Mouse (Mus musculus) CH12.LX (cell line): Measurements from ENCODE around the gene Prlh. TPM values are rescaled to one million over a fixed set of nuclear protein-coding genes. Genes with fewer than 3 reads are reported as not detected.

ENCODE experiments used
- DNase-seq: peaks from one replicate; pipeline ENCODE4 v3.0.0-alpha.2; 2013; ENCODE audit errors: extremely low read depth
- H3K27ac ChIP-seq: 2 replicates; pipeline ENCODE4 v1.5.1; 2012; ENCODE audit warnings: low read depth, mild to moderate bottlenecking, control low read depth, moderate library complexity; ENCODE audit not compliant: insufficient read depth
- H3K27me3 ChIP-seq: replicated peaks from 2 replicates; pipeline ENCODE3; 2012; ENCODE audit warnings: inconsistent platforms
- H3K36me3 ChIP-seq, 2 experiments: replicated peaks in 1 of 2; 2 replicates each; pipeline versions ENCODE3 to v1.6.1; 2012; ENCODE audit warnings: inconsistent platforms in 1 of 2, low read length in 1 of 2, mild to moderate bottlenecking in 1 of 2, mixed read lengths in 1 of 2, moderate library complexity in 1 of 2; ENCODE audit not compliant: control insufficient read depth in 1 of 2, insufficient read depth in 1 of 2
- H3K4me1 ChIP-seq, 2 experiments: 2 replicates each; pipeline ENCODE4 v1.6.1; 2012; ENCODE audit warnings: inconsistent platforms in 1 of 2, moderate library complexity in 1 of 2; ENCODE audit not compliant: insufficient read depth in 2 of 2, control insufficient read depth in 1 of 2
- H3K4me2 ChIP-seq: 2 replicates; pipeline ENCODE4 v1.6.1; 2012; ENCODE audit warnings: low read depth, mild to moderate bottlenecking, control low read depth; ENCODE audit not compliant: poor library complexity, insufficient read depth, severe bottlenecking
- H3K4me3 ChIP-seq, 3 experiments: fragments of 150-350 bp in 1 of 3; sonication (generic) in 1 of 3; replicated peaks in 1 of 3; 2 replicates each; pipeline versions ENCODE3 to v1.5.1; 2011 to 2012; ENCODE audit warnings: low read depth in 2 of 3, low read length in 2 of 3, mild to moderate bottlenecking in 2 of 3, moderate library complexity in 2 of 3, control low read depth in 1 of 3, improper control_type of control experiment in 1 of 3, inconsistent platforms in 1 of 3, mixed read lengths in 1 of 3; ENCODE audit not compliant: poor library complexity in 1 of 3
- H3K79me2 ChIP-seq: replicated peaks from 2 replicates; pipeline ENCODE4 v1.6.1; 2012; ENCODE audit warnings: mild to moderate bottlenecking, moderate library complexity; ENCODE audit not compliant: control insufficient read depth, poor library complexity, insufficient read depth, severe bottlenecking; ENCODE audit errors: extremely low read depth
- H3K9ac ChIP-seq: 2 replicates; pipeline ENCODE4 v1.6.1; 2012; ENCODE audit warnings: low read depth, mild to moderate bottlenecking, control low read depth, moderate library complexity; ENCODE audit not compliant: insufficient read depth
- H3K9me3 ChIP-seq: replicated peaks from 2 replicates; pipeline ENCODE3; 2012; ENCODE audit warnings: low read length, inconsistent platforms, mixed read lengths
- CHD1 ChIP-seq: IDR thresholded peaks from 2 replicates; pipeline ENCODE4 v1.6.1; 2012; ENCODE audit warnings: low read depth, low read length, improper control_type of control experiment, inconsistent platforms
- CHD2 ChIP-seq: IDR thresholded peaks from 2 replicates; pipeline ENCODE4 v1.6.1; 2011; ENCODE audit warnings: low read length, improper control_type of control experiment
- CTCF ChIP-seq, 2 experiments: IDR thresholded peaks in 1 of 2; conservative IDR thresholded peaks in 1 of 2; 2 replicates each; pipeline ENCODE4 v1.5.1; 2011 to 2012; ENCODE audit warnings: low read depth in 2 of 2, low read length in 2 of 2, improper control_type of control experiment in 1 of 2, inconsistent platforms in 1 of 2, mild to moderate bottlenecking in 1 of 2, moderate library complexity in 1 of 2
- E2F4 ChIP-seq: IDR thresholded peaks from 2 replicates; pipeline ENCODE4 v1.6.1; 2011; ENCODE audit warnings: low read depth, low read length, improper control_type of control experiment; ENCODE audit not compliant: insufficient replicate concordance
- ELF1 ChIP-seq: IDR thresholded peaks from 2 replicates; pipeline ENCODE4 v1.6.1; 2014; ENCODE audit warnings: low read depth, mild to moderate bottlenecking, inconsistent platforms, low read length, improper control_type of control experiment
- EP300 ChIP-seq: IDR thresholded peaks from 2 replicates; pipeline ENCODE4 v1.6.1; 2011; ENCODE audit warnings: low read length, improper control_type of control experiment
- ETS1 ChIP-seq: conservative IDR thresholded peaks from 2 replicates; pipeline ENCODE4 v1.6.1; 2012; ENCODE audit warnings: low read depth, mild to moderate bottlenecking, inconsistent platforms, low read length, improper control_type of control experiment, moderate library complexity
- GABPA ChIP-seq: IDR thresholded peaks from 2 replicates; pipeline ENCODE4 v1.6.1; 2012; ENCODE audit warnings: low read depth, low read length, improper control_type of control experiment, inconsistent platforms; ENCODE audit not compliant: insufficient replicate concordance
- JUN ChIP-seq: IDR thresholded peaks from 2 replicates; pipeline ENCODE4 v1.6.1; 2011; ENCODE audit warnings: low read depth, mild to moderate bottlenecking, low read length, improper control_type of control experiment, moderate library complexity; ENCODE audit not compliant: insufficient read depth
- JUND ChIP-seq: conservative IDR thresholded peaks from 2 replicates; pipeline ENCODE4 v1.6.1; 2011; ENCODE audit warnings: low read depth, low read length, improper control_type of control experiment
- MAFK ChIP-seq: IDR thresholded peaks from 2 replicates; pipeline ENCODE4 v1.6.1; 2011; ENCODE audit warnings: low read length, improper control_type of control experiment; ENCODE audit not compliant: insufficient replicate concordance
- MAX ChIP-seq: IDR thresholded peaks from 2 replicates; pipeline ENCODE4 v1.6.1; 2011; ENCODE audit warnings: low read length, improper control_type of control experiment
- MXI1 ChIP-seq: IDR thresholded peaks from 2 replicates; pipeline ENCODE4 v1.6.1; 2011; ENCODE audit warnings: mild to moderate bottlenecking, low read depth, low read length, improper control_type of control experiment
- NELFE ChIP-seq: IDR thresholded peaks from 2 replicates; pipeline ENCODE4 v1.6.1; 2011; ENCODE audit warnings: low read depth, low read length, improper control_type of control experiment
- NRF1 ChIP-seq: IDR thresholded peaks from 2 replicates; pipeline ENCODE4 v1.6.1; 2014; ENCODE audit warnings: low read depth, mild to moderate bottlenecking, inconsistent platforms, low read length, improper control_type of control experiment, moderate library complexity
- POLR2A ChIP-seq: IDR thresholded peaks from 2 replicates; pipeline ENCODE4 v1.6.1; 2011; ENCODE audit warnings: low read depth, mild to moderate bottlenecking, improper control_type of control experiment, low read length
- RAD21 ChIP-seq: IDR thresholded peaks from 2 replicates; pipeline ENCODE4 v1.6.1; 2011; ENCODE audit warnings: low read depth, mild to moderate bottlenecking, low read length, improper control_type of control experiment, moderate library complexity
- RCOR1 ChIP-seq: conservative IDR thresholded peaks from 2 replicates; pipeline ENCODE4 v1.6.1; 2012; ENCODE audit warnings: low read depth, mild to moderate bottlenecking, inconsistent platforms, low read length, improper control_type of control experiment
- SIN3A ChIP-seq: IDR thresholded peaks from 2 replicates; pipeline ENCODE4 v1.6.1; 2012; ENCODE audit warnings: low read length, improper control_type of control experiment, inconsistent platforms
- TBP ChIP-seq: conservative IDR thresholded peaks from 2 replicates; pipeline ENCODE4 v1.6.1; 2011; ENCODE audit warnings: low read depth, low read length, improper control_type of control experiment
- UBTF ChIP-seq: IDR thresholded peaks from 2 replicates; pipeline ENCODE4 v1.6.1; 2012; ENCODE audit warnings: low read depth, mild to moderate bottlenecking, inconsistent platforms, low read length, improper control_type of control experiment, moderate library complexity
- ZC3H11A ChIP-seq: IDR thresholded peaks from 2 replicates; pipeline ENCODE4 v1.6.1; 2012; ENCODE audit warnings: low read depth, mild to moderate bottlenecking, inconsistent platforms, low read length, improper control_type of control experiment
- ZKSCAN1 ChIP-seq: IDR thresholded peaks from 2 replicates; pipeline ENCODE4 v1.6.1; 2012; ENCODE audit warnings: low read depth, inconsistent platforms, low read length, improper control_type of control experiment, borderline replicate concordance
- ZMIZ1 ChIP-seq: IDR thresholded peaks from 2 replicates; pipeline ENCODE4 v1.6.1; 2012; ENCODE audit warnings: low read depth, mild to moderate bottlenecking, inconsistent platforms, low read length, improper control_type of control experiment
- ZNF384 ChIP-seq: IDR thresholded peaks from 2 replicates; pipeline ENCODE4 v1.6.1; 2012; ENCODE audit warnings: low read depth, low read length, improper control_type of control experiment, inconsistent platforms
- dilution Hi-C: fragments of 300-500 bp; cut with MboI; formaldehyde crosslinking; loops from 2 replicates; pipeline ENCODE4 v1.14.3; 2020; ENCODE audit warnings: low sequenced_read_pairs; ENCODE audit not compliant: extremely low pct_unique_long_range_greater_than_20kb, extremely low pct_ligation_motif_present
- in situ Hi-C: fragments of 300-500 bp; cut with MboI; formaldehyde crosslinking; loops from 3 replicates; pipeline ENCODE4 v1.14.3; 2019; ENCODE audit warnings: low sequenced_read_pairs, low pct_ligation_motif_present, low pct_unique_long_range_greater_than_20kb, mixed read lengths
- polyA plus RNA-seq: library from polyadenylated mRNA; unstranded; fragments of >175 nt; gene quantifications from 2 replicates; pipeline ENCODE4 v1.2.1, GENCODE M21; 2012; ENCODE audit warnings: low read depth; ENCODE audit not compliant: insufficient read length
- total RNA-seq, 2 experiments: library from RNA; depleted of rRNA; stranded (reverse); fragments of 300-350 nt in 1 of 2; fragments of >200 nt in 1 of 2; gene quantifications; 2 replicates each; pipeline ENCODE4 v1.2.3; 2012 to 2014

The Prlh gene
- total and polyA plus RNA-seq, 3 experiments, result not detected

GRCm38 (mm10) chr1:90962526-90962925, 9.6 kb downstream of the Prlh start:
- TF ChIP-seq CTCF (conservative IDR thresholded peaks at IDR 0.05 in 1 of 2, IDR thresholded peaks at IDR 0.05 in 1 of 2; ENCODE audit: low read depth in 2 of 2, low read length in 2 of 2) (no peak), SIN3A (no peak), JUN (no peak), EP300 (no peak), MXI1 (no peak), RCOR1 (no peak), E2F4 (no peak), ETS1 (no peak), RAD21 (no peak), NRF1 (no peak), TBP (no peak), MAX (no peak)
- Histone ChIP-seq H3K27me3 (peaks cover 81% of the 10 kb centered on the region), H3K9ac (no peak overlapping the region), H3K9me3 (no peaks in the 10 kb centered on the region), H3K79me2 (no peaks in the 10 kb centered on the region), H3K27ac (no peak overlapping the region), H3K36me3 (no peaks in the 10 kb centered on the region), H3K4me1 (no peaks in the 10 kb centered on the region), H3K4me2 (no peak overlapping the region), H3K4me3 (no peak overlapping the region)
- in situ Hi-C loops, result no loop called here
- dilution Hi-C loops, result no loop called here
- DNase-seq, result no peak

- no peaks in the 10 kb centered on the region for H3K36me3 ChIP-seq
- H3K27ac ChIP-seq, result no peak overlapping the region
- no peak for TF ChIP-seq CHD2
- no peak for TF ChIP-seq MAX
- TF ChIP-seq UBTF, result no peak
- no peak for DNase-seq
- no peaks in the 10 kb centered on the region for H3K79me2 ChIP-seq
- in situ Hi-C loops (no loop called here), dilution Hi-C loops (no loop called here)
- no peaks in the 10 kb centered on the region for H3K9me3 ChIP-seq
- no peak overlapping the region for H3K4me3 ChIP-seq
- H3K4me1 ChIP-seq, result no peaks in the 10 kb centered on the region
- no peak overlapping the region for H3K9ac ChIP-seq
- H3K4me2 ChIP-seq, result no peak overlapping the region
- peaks cover 81% of the 10 kb centered on the region for H3K27me3 ChIP-seq
Observed at GRCm38 (mm10) chr1:90962994-90963393, 10.1 kb downstream of the Prlh start.

GRCm38 (mm10) chr1:90967583-90967982, 14.7 kb downstream of the Prlh start:
- DNase-seq, result no peak
- peaks cover 0 to 4% of the 10 kb centered on the region in 2 experiments; a peak in 1 of 4 replicates for H3K4me1 ChIP-seq

More at GRCm38 (mm10) chr1:90967583-90967982, 14.7 kb downstream of the Prlh start:
- dilution Hi-C loops (no loop called here), in situ Hi-C loops (no loop called here)
- no peaks in the 10 kb centered on the region for H3K79me2 ChIP-seq
- no peak overlapping the region for H3K27ac ChIP-seq
- H3K9ac ChIP-seq, result no peak overlapping the region
- no peak overlapping the region for H3K4me2 ChIP-seq
- H3K9me3 ChIP-seq, result no peaks in the 10 kb centered on the region
- H3K4me3 ChIP-seq, result no peak overlapping the region
- H3K36me3 ChIP-seq, result no peaks in the 10 kb centered on the region
- TF ChIP-seq CHD2, result no peak
- TF ChIP-seq JUND, result no peak
- no peak for TF ChIP-seq ZMIZ1
- no peak for TF ChIP-seq JUN
- no peak for TF ChIP-seq MAX
- TF ChIP-seq ZKSCAN1, result no peak
- TF ChIP-seq ZC3H11A, result no peak
- TF ChIP-seq ELF1, result no peak
- TF ChIP-seq GABPA, result no peak
- no peak for TF ChIP-seq MAFK
- TF ChIP-seq ZNF384, result no peak
- no peak for TF ChIP-seq ETS1
- no peak for TF ChIP-seq NELFE
- no peak for TF ChIP-seq CHD1
- no peak for TF ChIP-seq MXI1
- no peak for TF ChIP-seq POLR2A
- no peak for TF ChIP-seq RCOR1
- no peak for TF ChIP-seq NRF1
- peaks cover 73% of the 10 kb centered on the region for H3K27me3 ChIP-seq
